Mouse (Mus musculus): Measurements from ENCODE around the gene Smad6. TPM values are rescaled to one million over a fixed set of nuclear protein-coding genes. Genes with fewer than 3 reads are reported as not detected.

Smad6 gene
- polyA plus RNA-seq (2012; rRNA removed) (3.9 and 5.2 TPM in 2 replicates), polyA plus RNA-seq (2014; fragmentation: Nextera tagmentation; extraction: Ambion mirVana) (1.8 and 2.1 TPM in 2 replicates)

DNA sequence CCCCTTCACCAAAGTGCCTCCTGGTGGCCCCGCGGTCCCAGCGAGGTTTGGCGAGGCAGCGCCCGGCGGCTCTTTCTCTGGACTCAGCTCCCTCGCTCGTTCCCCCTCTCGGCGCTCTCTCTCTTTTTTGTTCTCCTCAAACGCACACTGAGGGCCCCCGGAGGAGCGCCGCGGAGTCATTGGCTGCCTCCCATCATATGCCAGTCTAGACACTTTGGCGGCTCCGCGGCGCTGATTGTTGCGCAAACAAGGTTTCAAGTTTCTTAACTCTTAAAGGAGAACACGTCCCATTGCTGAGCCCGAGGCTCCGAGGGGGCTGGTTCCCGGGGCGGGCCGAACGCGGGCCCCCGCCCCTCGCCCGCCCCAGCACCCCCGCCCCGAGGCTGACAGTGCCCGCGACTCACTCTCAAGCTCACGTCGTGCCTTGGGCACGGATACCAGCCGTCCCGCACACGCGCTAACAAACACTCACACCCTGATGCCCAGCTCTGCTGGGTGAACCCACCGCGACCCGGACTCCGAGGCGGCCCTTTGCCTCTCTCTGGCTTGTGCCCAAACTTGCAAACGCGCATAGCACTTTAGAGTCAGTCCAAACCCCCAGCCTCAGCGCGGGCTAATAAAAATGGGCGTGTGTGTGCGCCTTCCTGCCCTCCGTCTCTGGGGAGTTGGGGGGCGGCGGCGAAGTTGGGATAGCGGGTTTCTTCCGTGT lies at the start of gene Smad6:
Gene Smad6 (minus strand): TSS at position 207 of the 709 bp plus-strand sequence.
- H3K27ac ChIP-seq = peak within 1 kb of the TSS; percentile 60
- TF ChIP-seq EP300 (IDR thresholded peaks at IDR 0.05; ENCODE audit: low read depth) = no peak
- TF ChIP-seq CTCF (IDR thresholded peaks at IDR 0.05; ENCODE audit: low read depth) = 0 out of 2 replicates have a peak, but pooled peaks have one; percentile 10
- H3K9ac ChIP-seq (replicated peaks) = peak within 1 kb of the TSS; percentile 69
- peaks cover 41 to 44% of the 10 kb centered on the region in 2 experiments for H3K4me1 ChIP-seq (replicated peaks; ENCODE audit: control insufficient read depth in 2 of 2, insufficient read depth in 2 of 2, low read length in 1 of 2)
- H3K4me2 ChIP-seq (ENCODE audit: low read depth) = peak within 1 kb of the TSS; percentile 96
- DNase-seq (ENCODE audit: low read depth in 3 of 3, low spot score in 3 of 3) = peak; percentile 69 to 72 (median 70)
- peak within 1 kb of the TSS; percentile 61 to 64 for H3K4me3 ChIP-seq (ENCODE audit: insufficient read depth in 1 of 2, low read depth in 2 of 2, low read length in 2 of 2)
- H3K36me3 ChIP-seq (replicated peaks; ENCODE audit: control insufficient read depth, insufficient read depth, low read depth) = no peaks in the 10 kb centered on the region
- peak; percentile 9; the same call in 1 of the 2 replicates for ATAC-seq (ENCODE audit: insufficient read depth)
- H3K9me3 ChIP-seq (ENCODE audit: control insufficient read depth, low read length) = no peaks in the 10 kb centered on the region
- under 1% methylated on average over 57 of the region's 60 CpGs for WGBS (ENCODE audit: insufficient replicate concordance)
- H3K27me3 ChIP-seq (ENCODE audit: control insufficient read depth, insufficient read depth, low read length) = peaks cover 42% of the 10 kb centered on the region

DNA sequence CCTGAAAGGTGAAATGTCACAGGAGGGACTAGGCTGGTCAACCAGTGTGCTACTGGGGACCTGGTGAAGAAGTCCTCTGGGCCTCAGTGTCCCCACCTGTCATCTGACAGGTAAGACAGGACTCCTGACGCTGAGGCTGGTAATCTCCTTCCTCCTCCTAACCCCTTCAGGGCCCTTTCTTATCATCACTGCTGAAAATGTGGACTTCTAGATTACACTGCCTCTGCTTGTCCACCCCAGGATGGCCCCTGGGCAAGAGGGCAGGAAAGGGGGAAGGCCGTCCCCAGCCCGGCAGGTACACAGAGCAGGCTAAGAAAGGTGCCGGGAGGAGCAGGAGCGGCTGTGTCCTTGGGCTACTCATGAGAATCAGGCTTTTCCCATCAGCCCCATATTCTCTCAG lies 48.8 kb upstream of the Smad6 start:
- WGBS (ENCODE audit: insufficient replicate concordance) = 30% methylated on average over 5 of the region's 5 CpGs

DNA sequence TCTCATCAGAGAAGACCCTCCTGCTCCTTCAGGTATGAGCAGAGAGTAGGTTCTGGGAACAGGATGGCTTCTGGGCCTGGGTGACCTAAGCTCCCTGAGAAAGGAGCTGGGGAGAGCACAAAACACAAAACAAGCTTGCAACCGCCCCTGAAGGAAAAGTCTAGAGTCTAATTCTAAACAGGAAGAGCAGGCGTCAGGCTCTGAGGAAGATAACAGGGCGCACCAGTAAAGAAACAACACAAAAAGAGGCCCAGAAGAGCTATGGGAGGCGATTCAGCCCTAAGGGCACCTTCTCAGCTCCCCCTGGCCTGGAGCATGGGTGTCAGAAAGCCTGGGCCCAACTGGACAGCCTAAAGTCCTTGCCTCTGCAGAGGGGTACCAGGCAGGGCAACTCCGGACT lies 47.3 kb upstream of the Smad6 start:
- DNase-seq (ENCODE audit: low read depth in 3 of 3, low spot score in 3 of 3) = no peak

More for the DNA sequence above, 48.8 kb upstream of the Smad6 start:
- peak overlapping the region; percentile 90 for H3K27ac ChIP-seq
- no peaks in the 10 kb centered on the region for H3K27me3 ChIP-seq (ENCODE audit: control insufficient read depth, insufficient read depth, low read length)
- peaks cover 56 to 75% of the 10 kb centered on the region in 2 experiments for H3K4me1 ChIP-seq (replicated peaks; ENCODE audit: control insufficient read depth in 2 of 2, insufficient read depth in 2 of 2, low read length in 1 of 2)
- no peaks in the 10 kb centered on the region for H3K9me3 ChIP-seq (ENCODE audit: control insufficient read depth, low read length)
- no peaks in the 10 kb centered on the region for H3K36me3 ChIP-seq (replicated peaks; ENCODE audit: control insufficient read depth, insufficient read depth, low read depth)
- peak; percentile 65 to 73 (median 71) for DNase-seq (ENCODE audit: low read depth in 3 of 3, low spot score in 3 of 3)
- peak overlapping the region; percentile 53 for H3K9ac ChIP-seq (replicated peaks)
- TF ChIP-seq CTCF (IDR thresholded peaks at IDR 0.05; ENCODE audit: low read depth) = no peak
- peak; percentile 92 for TF ChIP-seq EP300 (IDR thresholded peaks at IDR 0.05; ENCODE audit: low read depth)
- H3K4me3 ChIP-seq (ENCODE audit: insufficient read depth in 1 of 2, low read depth in 2 of 2, low read length in 2 of 2) = no peak overlapping the region
- peak; percentile 90 for ATAC-seq (ENCODE audit: insufficient read depth)
- peak overlapping the region; percentile 56 for H3K4me2 ChIP-seq (ENCODE audit: low read depth)

DNA sequence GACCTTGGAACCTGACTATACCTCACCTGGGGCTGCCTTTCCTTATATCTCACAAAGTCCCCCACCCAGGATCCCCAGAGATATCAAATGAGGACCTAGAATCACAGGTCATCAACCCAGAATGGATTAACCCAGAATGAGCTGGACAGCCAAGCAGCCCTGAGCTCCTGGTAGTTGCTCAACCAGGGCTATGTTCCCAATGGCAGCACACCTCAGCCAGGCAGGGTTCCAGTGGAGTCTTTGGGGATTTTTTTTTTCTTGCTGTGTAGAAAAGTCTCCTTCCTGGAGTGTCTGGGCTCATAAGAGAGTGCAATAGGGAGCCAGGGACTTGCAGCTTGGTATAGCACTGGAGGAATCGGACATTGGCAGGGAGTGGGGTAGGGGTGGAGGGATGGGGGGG lies 46.7 kb upstream of the Smad6 start:
- TF ChIP-seq EP300 (IDR thresholded peaks at IDR 0.05; ENCODE audit: low read depth) (no peak), CTCF (IDR thresholded peaks at IDR 0.05; ENCODE audit: low read depth) (no peak)
- no peaks in the 10 kb centered on the region for H3K9me3 ChIP-seq (ENCODE audit: control insufficient read depth, low read length)
- no peak overlapping the region for H3K4me2 ChIP-seq (ENCODE audit: low read depth)
- WGBS (ENCODE audit: insufficient replicate concordance) = 83% methylated on average over 1 of the region's 1 CpGs
- no peak overlapping the region for H3K9ac ChIP-seq (replicated peaks)
- peak overlapping the region; percentile 70 for H3K27ac ChIP-seq
- H3K4me3 ChIP-seq (ENCODE audit: insufficient read depth in 1 of 2, low read depth in 2 of 2, low read length in 2 of 2) = no peak overlapping the region
- H3K27me3 ChIP-seq (ENCODE audit: control insufficient read depth, insufficient read depth, low read length) = no peaks in the 10 kb centered on the region
- ATAC-seq (ENCODE audit: insufficient read depth) (no peak), DNase-seq (ENCODE audit: low read depth in 3 of 3, low spot score in 3 of 3) (no peak)
- no peaks in the 10 kb centered on the region for H3K36me3 ChIP-seq (replicated peaks; ENCODE audit: control insufficient read depth, insufficient read depth, low read depth)
- peaks cover 56 to 71% of the 10 kb centered on the region in 2 experiments for H3K4me1 ChIP-seq (replicated peaks; ENCODE audit: control insufficient read depth in 2 of 2, insufficient read depth in 2 of 2, low read length in 1 of 2)

More for the DNA sequence above, 47.3 kb upstream of the Smad6 start:
- H3K27me3 ChIP-seq (ENCODE audit: control insufficient read depth, insufficient read depth, low read length) = no peaks in the 10 kb centered on the region
- peak overlapping the region; percentile 42 for H3K9ac ChIP-seq (replicated peaks)
- no peaks in the 10 kb centered on the region for H3K36me3 ChIP-seq (replicated peaks; ENCODE audit: control insufficient read depth, insufficient read depth, low read depth)
- no peak for ATAC-seq (ENCODE audit: insufficient read depth)
- peaks cover 56 to 73% of the 10 kb centered on the region in 2 experiments for H3K4me1 ChIP-seq (replicated peaks; ENCODE audit: control insufficient read depth in 2 of 2, insufficient read depth in 2 of 2, low read length in 1 of 2)
- H3K4me2 ChIP-seq (ENCODE audit: low read depth) = no peak overlapping the region
- no peak overlapping the region for H3K4me3 ChIP-seq (ENCODE audit: insufficient read depth in 1 of 2, low read depth in 2 of 2, low read length in 2 of 2)
- 24% methylated on average over 5 of the region's 5 CpGs for WGBS (ENCODE audit: insufficient replicate concordance)
- no peaks in the 10 kb centered on the region for H3K9me3 ChIP-seq (ENCODE audit: control insufficient read depth, low read length)
- TF ChIP-seq CTCF (IDR thresholded peaks at IDR 0.05; ENCODE audit: low read depth) (no peak), EP300 (IDR thresholded peaks at IDR 0.05; ENCODE audit: low read depth) (no peak)
- H3K27ac ChIP-seq = peak overlapping the region; percentile 90

DNA sequence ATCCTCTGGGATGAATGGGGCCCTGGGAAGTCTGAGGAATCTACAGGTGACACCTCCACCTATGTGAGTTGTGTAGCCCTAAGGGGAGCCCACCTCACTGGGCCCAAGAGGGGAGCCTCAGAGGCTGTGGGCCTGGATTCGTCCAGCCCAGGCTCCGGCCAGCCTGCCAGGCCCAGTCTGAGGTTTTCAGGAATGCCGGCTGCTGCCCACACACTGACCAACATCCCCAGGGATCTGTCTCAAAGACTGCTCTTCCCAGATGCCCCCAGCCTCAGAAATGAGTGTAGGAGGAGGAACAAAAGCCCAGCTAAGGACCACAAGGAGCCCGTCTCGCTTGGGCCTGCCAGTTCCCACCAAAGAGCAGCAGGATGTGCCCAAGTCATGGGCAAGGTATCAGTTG lies 45.9 kb upstream of the Smad6 start:
- Histone ChIP-seq H3K27me3 (ENCODE audit: control insufficient read depth, insufficient read depth, low read length) (no peaks in the 10 kb centered on the region), H3K27ac (peak overlapping the region; percentile 70), H3K9me3 (ENCODE audit: control insufficient read depth, low read length) (no peaks in the 10 kb centered on the region), H3K4me2 (ENCODE audit: low read depth) (no peak overlapping the region), H3K9ac (replicated peaks) (peak overlapping the region; percentile 24), H3K36me3 (replicated peaks; ENCODE audit: control insufficient read depth, insufficient read depth, low read depth) (no peaks in the 10 kb centered on the region), H3K4me3 (ENCODE audit: insufficient read depth in 1 of 2, low read depth in 2 of 2, low read length in 2 of 2) (no peak overlapping the region), H3K4me1 (replicated peaks; ENCODE audit: control insufficient read depth in 2 of 2, insufficient read depth in 2 of 2, low read length in 1 of 2) (peaks cover 56 to 67% of the 10 kb centered on the region in 2 experiments)
- no peak for ATAC-seq (ENCODE audit: insufficient read depth)
- 88% methylated on average over 5 of the region's 5 CpGs for WGBS (ENCODE audit: insufficient replicate concordance)
- no peak for DNase-seq (ENCODE audit: low read depth in 3 of 3, low spot score in 3 of 3)
- no peak for TF ChIP-seq CTCF (IDR thresholded peaks at IDR 0.05; ENCODE audit: low read depth)
- TF ChIP-seq EP300 (IDR thresholded peaks at IDR 0.05; ENCODE audit: low read depth) = no peak
